Mouse (Mus musculus) heart, embryonic 10.5 days (tissue): ENCODE results near the gene Dgka. TPM values are rescaled to one million over a fixed set of nuclear protein-coding genes. Genes with fewer than 3 reads are reported as not detected.
A peak's percentile ranks its signal among the peaks of the same experiment; 100 is the strongest.

Experiments
- DNase-seq: peaks from one replicate; pipeline ENCODE4 v3.0.0-alpha.2; 2017; ENCODE audit warnings: low spot score
- H3K27ac ChIP-seq: fragments of 300-500 bp; sonication (generic); 2 replicates; pipeline ENCODE4 v1.5.1; 2016; ENCODE audit warnings: mild to moderate bottlenecking
- H3K27me3 ChIP-seq: fragments of 300-500 bp; sonication (generic); 2 replicates; pipeline ENCODE4 v1.6.1; 2016; ENCODE audit warnings: mild to moderate bottlenecking; ENCODE audit not compliant: poor library complexity, insufficient read depth, severe bottlenecking
- H3K36me3 ChIP-seq: fragments of 300-500 bp; sonication (generic); 2 replicates; pipeline ENCODE4 v1.6.1; 2016; ENCODE audit warnings: mild to moderate bottlenecking, moderate library complexity
- H3K4me1 ChIP-seq: fragments of 300-500 bp; sonication (generic); 2 replicates; pipeline ENCODE4 v1.6.1; 2016; ENCODE audit warnings: mild to moderate bottlenecking
- H3K4me3 ChIP-seq: fragments of 300-500 bp; sonication (generic); 2 replicates; pipeline ENCODE4 v1.5.1; 2016; ENCODE audit warnings: mild to moderate bottlenecking, moderate library complexity
- H3K9me3 ChIP-seq: fragments of 300-500 bp; sonication (generic); 2 replicates; pipeline ENCODE4 v1.6.1; 2016; ENCODE audit warnings: mild to moderate bottlenecking, moderate library complexity
- WGBS: fragments of 180-500 bp; shearing (Covaris S2); methylation state at CpG from one replicate; pipeline ENCODE4 v1.1.7; 2016; 5-methylcytosine and 5-hydroxymethylcytosine counted together
- polyA plus RNA-seq: library from polyadenylated mRNA; unstranded; fragments of >200 nt; fragmentation: Nextera tagmentation; extraction: Ambion mirVana; gene quantifications from 2 replicates; pipeline ENCODE4 v1.2.1, GENCODE M21; 2016

The Dgka gene
- polyA plus RNA-seq, 1 experiment from 2014 or later: 4.4 TPM

GRCm38 (mm10) chr10:128695411-128695991, 49.2 kb downstream of the Dgka start:
- H3K4me3 ChIP-seq: peak overlapping the region; percentile 89
- peak overlapping the region; percentile 97 for H3K27ac ChIP-seq
- no peak for DNase-seq
- no peaks in the 10 kb centered on the region for H3K27me3 ChIP-seq
- no peaks in the 10 kb centered on the region for H3K9me3 ChIP-seq
- H3K36me3 ChIP-seq: peaks cover 30% of the 10 kb centered on the region
- WGBS: 1% methylated on average over 22 of the region's 22 CpGs
- H3K4me1 ChIP-seq: peaks cover 25% of the 10 kb centered on the region

DNA sequence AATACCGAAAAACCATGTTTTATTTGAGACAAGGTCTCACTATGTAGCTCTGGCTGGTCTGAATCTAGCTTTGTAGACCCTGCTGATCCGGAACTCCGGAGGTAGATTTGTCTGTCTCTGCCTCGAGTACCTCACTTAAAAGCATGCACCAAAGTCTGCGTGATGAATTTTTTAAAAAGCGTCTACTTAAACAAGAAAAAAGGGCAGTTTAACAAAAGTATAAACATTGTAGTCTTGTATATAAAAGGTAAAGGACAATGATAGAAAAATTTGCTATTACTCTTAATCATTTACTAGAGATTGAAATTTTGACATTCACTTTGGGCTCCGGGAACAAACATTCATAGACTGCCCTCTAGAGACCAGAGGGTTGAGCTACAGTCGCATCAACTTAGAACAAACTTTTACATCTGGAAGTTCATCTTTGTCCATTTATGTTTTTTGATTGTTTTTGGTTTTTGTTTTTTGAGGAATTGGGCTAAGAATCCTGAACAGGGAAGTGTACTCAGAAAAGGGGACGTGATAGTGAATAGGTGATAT, 70.1 kb downstream of the Dgka start:
- H3K36me3 ChIP-seq: peaks cover 14% of the 10 kb centered on the region
- WGBS: 1% methylated on average over 9 of the region's 9 CpGs
- H3K27me3 ChIP-seq: peaks cover 20% of the 10 kb centered on the region; the same call in 1 of the 2 replicates
- no peaks in the 10 kb centered on the region for H3K9me3 ChIP-seq
- no peak for DNase-seq
- peak overlapping the region; percentile 84 for H3K27ac ChIP-seq
- peak overlapping the region; percentile 88 for H3K4me3 ChIP-seq
- peaks cover 14% of the 10 kb centered on the region; the same call in 1 of the 2 replicates for H3K4me1 ChIP-seq

GRCm38 (mm10) chr10:128673763-128674468, 70.7 kb downstream of the Dgka start, which contains the start of gene Suox:
TSS of gene Suox (minus strand) at chr10:128674073.
- no peaks in the 10 kb centered on the region for H3K9me3 ChIP-seq
- peaks cover 16% of the 10 kb centered on the region for H3K4me1 ChIP-seq
- under 1% methylated on average over 57 of the region's 60 CpGs for WGBS
- peak; percentile 96 for DNase-seq
- peak within 1 kb of the TSS; percentile 84 for H3K27ac ChIP-seq
- H3K36me3 ChIP-seq: peaks cover 9% of the 10 kb centered on the region; the same call in 1 of the 2 replicates
- peak within 1 kb of the TSS; percentile 88 for H3K4me3 ChIP-seq
- H3K27me3 ChIP-seq: peaks cover 20% of the 10 kb centered on the region; the same call in 1 of the 2 replicates

- Histone ChIP-seq H3K4me1 (peaks cover 22% of the 10 kb centered on the region), H3K4me3 (no peak overlapping the region), H3K9me3 (no peaks in the 10 kb centered on the region), H3K27ac (no peak overlapping the region), H3K27me3 (peaks cover 20% of the 10 kb centered on the region; the same call in 1 of the 2 replicates), H3K36me3 (peaks cover 9% of the 10 kb centered on the region; the same call in 1 of the 2 replicates)
- DNase-seq: no peak
- WGBS: 90% methylated on average over 9 of the region's 9 CpGs
These were observed 73.5 kb downstream of the Dgka start for GRCm38 (mm10) chr10:128671148-128671547.

Other genes starting within 250 kb of the Dgka start
- gene Myl6b, start 246.2 kb downstream of the Dgka start, polyA plus RNA-seq: 3.2 and 4.0 TPM in 2 replicates
- gene Esyt1, start 219.0 kb downstream of the Dgka start, polyA plus RNA-seq: 17.8 and 20.3 TPM in 2 replicates
- 11.2 and 12.8 TPM in 2 replicates for gene Zc3h10, start 197.1 kb downstream of the Dgka start, polyA plus RNA-seq
- gene Rpl41, start 195.6 kb downstream of the Dgka start, polyA plus RNA-seq: 2,301 and 2,407 TPM in 2 replicates
- gene Pa2g4, start 178.9 kb downstream of the Dgka start, polyA plus RNA-seq: 168 and 225 TPM in 2 replicates
- 7.4 and 7.7 TPM in 2 replicates for gene Erbb3, start 155.2 kb downstream of the Dgka start, polyA plus RNA-seq
- gene Rps26, start 118.1 kb downstream of the Dgka start, polyA plus RNA-seq: 400 and 429 TPM in 2 replicates
- 2.3 and 2.7 TPM in 2 replicates for gene Ikzf4, start 98.9 kb downstream of the Dgka start, polyA plus RNA-seq
- gene Suox, start 70.8 kb downstream of the Dgka start, polyA plus RNA-seq: 11.8 and 15.7 TPM in 2 replicates
- gene Rab5b, start 48.6 kb downstream of the Dgka start, polyA plus RNA-seq: 66.2 and 69.1 TPM in 2 replicates
- 0.75 and 0.89 TPM in 2 replicates for gene Pmel, start 40.7 kb downstream of the Dgka start, polyA plus RNA-seq
- gene Cdk2, start 39.8 kb downstream of the Dgka start, polyA plus RNA-seq: 106 and 110 TPM in 2 replicates
- gene Pym1, start 3.0 kb upstream of the Dgka start, polyA plus RNA-seq: 31.8 and 45.4 TPM in 2 replicates
- gene Mmp19, start 46.1 kb upstream of the Dgka start, polyA plus RNA-seq: 0.28 and 1.7 TPM in 2 replicates
- 48.0 and 48.1 TPM in 2 replicates for gene Dnajc14, start 59.2 kb upstream of the Dgka start, polyA plus RNA-seq
- gene Tmem198b, start 59.5 kb upstream of the Dgka start, polyA plus RNA-seq: 13.6 and 16.3 TPM in 2 replicates
- gene Sarnp, start 72.5 kb upstream of the Dgka start, polyA plus RNA-seq: 181 and 225 TPM in 2 replicates
- 65.1 and 78.6 TPM in 2 replicates for gene Ormdl2, start 76.8 kb upstream of the Dgka start, polyA plus RNA-seq
- gene Gdf11, start 146.9 kb upstream of the Dgka start, polyA plus RNA-seq: 4.6 and 5.7 TPM in 2 replicates
- gene Cd63, start 156.1 kb upstream of the Dgka start, polyA plus RNA-seq: 313 and 322 TPM in 2 replicates
- gene Rdh5, start 178.0 kb upstream of the Dgka start, polyA plus RNA-seq: 8.8 and 9.9 TPM in 2 replicates
- 182 and 194 TPM in 2 replicates for gene Bloc1s1, start 179.2 kb upstream of the Dgka start, polyA plus RNA-seq
- gene Itga7, start 189.0 kb upstream of the Dgka start, polyA plus RNA-seq: 1.1 and 1.3 TPM in 2 replicates
- not detected in 2 replicates for gene Mettl7b, start 216.1 kb upstream of the Dgka start, polyA plus RNA-seq
- not detected in 2 replicates for gene Olfr9, start 244.6 kb upstream of the Dgka start, polyA plus RNA-seq